Mouse (Mus musculus): Measurements from ENCODE around the gene Padi2. TPM values are rescaled to one million over a fixed set of nuclear protein-coding genes. Genes with fewer than 3 reads are reported as not detected.
A peak's percentile ranks its signal among the peaks of the same experiment; 100 is the strongest.

Padi2 gene
- total and polyA plus RNA-seq, 3 experiments = 0.04 TPM; not detected in 2

DNA sequence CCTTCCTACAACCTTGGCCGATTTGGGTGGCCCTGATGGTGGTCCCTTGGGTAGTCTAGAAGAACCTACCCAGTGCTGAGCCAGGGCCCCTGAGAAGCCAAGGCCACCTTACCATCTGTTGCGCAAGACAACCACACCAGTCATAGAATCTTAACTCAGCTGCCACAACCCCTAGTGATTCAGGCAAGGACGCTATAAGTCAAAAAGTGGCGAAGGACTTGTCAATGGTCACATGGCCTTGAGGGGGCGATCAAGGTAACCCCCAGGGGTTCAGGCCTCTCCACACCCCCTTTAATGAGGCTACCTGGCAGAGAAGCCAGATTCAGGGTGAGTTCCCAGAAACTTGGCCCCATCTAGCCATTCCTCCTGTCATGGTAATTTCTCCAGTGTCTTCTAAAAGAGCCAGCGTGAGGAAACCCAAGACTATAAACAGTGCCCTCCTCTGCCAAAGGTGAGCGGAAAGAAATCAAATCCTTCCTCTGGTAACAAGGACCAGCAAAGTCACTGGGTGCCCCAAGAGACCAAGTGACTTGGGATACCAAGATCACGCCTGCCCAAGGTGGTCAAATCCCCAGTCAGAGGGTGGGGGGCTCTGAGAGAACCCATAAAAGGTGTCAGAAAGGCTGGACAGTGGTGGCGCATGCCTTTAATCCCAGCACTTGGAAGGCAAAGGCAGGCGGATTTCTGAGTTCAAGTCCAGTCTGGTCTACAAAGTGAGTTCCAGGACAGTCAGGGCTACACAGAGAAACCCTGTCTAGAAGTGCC is 53.8 kb downstream of the Padi2 start:
- Histone ChIP-seq H3K4me1 (ENCODE audit: control insufficient read depth in 1 of 2, insufficient read depth in 2 of 2) (peaks cover 14 to 35% of the 10 kb centered on the region in 2 experiments), H3K36me3 (replicated peaks in 1 of 2; ENCODE audit: control insufficient read depth in 1 of 2, insufficient read depth in 1 of 2, low read length in 1 of 2) (peaks cover 0 to 12% of the 10 kb centered on the region in 2 experiments), H3K27me3 (replicated peaks) (peaks cover 39% of the 10 kb centered on the region), H3K9ac (ENCODE audit: insufficient read depth, low read depth) (no peak overlapping the region), H3K4me2 (ENCODE audit: insufficient read depth, low read depth, poor library complexity, severe bottlenecking) (peak overlapping the region; percentile 57; the same call in 1 of the 2 replicates), H3K79me2 (replicated peaks; ENCODE audit: control insufficient read depth, extremely low read depth, insufficient read depth, poor library complexity, severe bottlenecking) (peaks cover 16% of the 10 kb centered on the region), H3K9me3 (replicated peaks; ENCODE audit: low read length) (no peaks in the 10 kb centered on the region), H3K27ac (ENCODE audit: insufficient read depth, low read depth) (no peak overlapping the region), H3K4me3 (replicated peaks in 1 of 3; ENCODE audit: low read depth in 2 of 3, low read length in 2 of 3, poor library complexity in 1 of 3) (no peak overlapping the region)
- dilution Hi-C loops (cut with MboI; ENCODE audit: extremely low pct_ligation_motif_present, extremely low pct_unique_long_range_greater_than_20kb, low sequenced_read_pairs) (no loop called here), in situ Hi-C loops (cut with MboI; ENCODE audit: low pct_ligation_motif_present, low pct_unique_long_range_greater_than_20kb, low sequenced_read_pairs) (loop anchor here (5.0 kb wide), 1 partner anchor 53 kb away; the partner anchor contains the start of gene Padi2)
- no peak for TF ChIP-seq CTCF (conservative IDR thresholded peaks at IDR 0.05 in 1 of 2, IDR thresholded peaks at IDR 0.05 in 1 of 2; ENCODE audit: low read depth in 2 of 2, low read length in 2 of 2)
- no peak for TF ChIP-seq PAX5 (IDR thresholded peaks at IDR 0.05; ENCODE audit: low read length)
- no peak for TF ChIP-seq ZNF384 (IDR thresholded peaks at IDR 0.05; ENCODE audit: low read depth, low read length)
- TF ChIP-seq SIN3A (IDR thresholded peaks at IDR 0.05; ENCODE audit: low read length) = no peak
- no peak for TF ChIP-seq USF1 (IDR thresholded peaks at IDR 0.05; ENCODE audit: low read depth, low read length)
- TF ChIP-seq MAX (IDR thresholded peaks at IDR 0.05; ENCODE audit: low read length) = no peak
- TF ChIP-seq USF2 (conservative IDR thresholded peaks at IDR 0.05; ENCODE audit: low read depth, low read length) = no peak
- TF ChIP-seq IRF4 (IDR thresholded peaks at IDR 0.05; ENCODE audit: low read depth, low read length) = no peak
- no peak for TF ChIP-seq HCFC1 (IDR thresholded peaks at IDR 0.05; ENCODE audit: low read depth, low read length)
- TF ChIP-seq TBP (conservative IDR thresholded peaks at IDR 0.05; ENCODE audit: low read depth, low read length) = no peak
- TF ChIP-seq MEF2A (IDR thresholded peaks at IDR 0.05; ENCODE audit: borderline replicate concordance, low read depth, low read length) = no peak
- no peak for TF ChIP-seq RCOR1 (conservative IDR thresholded peaks at IDR 0.05; ENCODE audit: low read depth, low read length)
- no peak for TF ChIP-seq POLR2A (IDR thresholded peaks at IDR 0.05; ENCODE audit: low read depth, low read length)
- TF ChIP-seq MXI1 (IDR thresholded peaks at IDR 0.05; ENCODE audit: low read depth, low read length) = no peak
- DNase-seq (ENCODE audit: extremely low read depth) = no peak

DNA sequence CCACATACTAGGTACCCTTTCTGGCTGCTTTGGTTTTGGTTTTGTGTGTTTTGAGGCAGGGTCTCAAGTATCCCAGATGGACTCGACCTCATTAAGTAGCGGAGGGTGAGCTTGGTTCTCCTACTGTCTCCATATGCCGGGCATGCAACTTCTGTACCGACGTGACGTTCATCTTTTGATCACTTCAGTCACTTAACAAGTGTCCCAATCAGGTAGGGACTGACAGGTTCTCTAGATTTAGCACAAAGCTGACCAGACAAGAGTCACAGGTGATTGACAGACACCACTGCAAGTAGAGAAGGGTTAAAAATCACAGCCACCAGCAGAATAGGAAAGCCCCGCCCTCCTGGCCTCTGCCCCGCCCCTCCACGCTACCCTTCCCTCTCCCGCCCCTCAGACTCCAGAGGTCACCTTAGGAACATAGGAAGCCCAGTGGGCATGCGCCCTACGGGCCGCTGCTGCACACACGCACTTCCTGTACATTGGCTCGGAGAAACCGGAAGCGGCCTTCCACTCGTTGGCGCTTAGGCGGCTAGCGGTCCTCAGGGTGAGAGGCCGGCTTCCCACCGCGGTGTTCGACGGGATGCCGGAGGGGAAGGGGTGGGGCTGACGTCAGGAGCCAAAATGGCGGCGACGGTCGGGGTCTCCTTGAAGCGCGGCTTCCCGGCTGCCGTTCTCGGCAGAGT is 54.8 kb downstream of the Padi2 start, which contains the start of gene Sdhb:
Gene Sdhb (plus strand): TSS at position 423 of the 686 bp plus-strand sequence.
- Histone ChIP-seq H3K79me2 (replicated peaks; ENCODE audit: control insufficient read depth, extremely low read depth, insufficient read depth, poor library complexity, severe bottlenecking) (peaks cover 16% of the 10 kb centered on the region), H3K27me3 (replicated peaks) (peaks cover 30% of the 10 kb centered on the region), H3K9ac (ENCODE audit: insufficient read depth, low read depth) (peak within 1 kb of the TSS; percentile 94), H3K4me3 (replicated peaks in 1 of 3; ENCODE audit: low read depth in 2 of 3, low read length in 2 of 3, poor library complexity in 1 of 3) (peak within 1 kb of the TSS; percentile 90 to 95 (median 92)), H3K4me2 (ENCODE audit: insufficient read depth, low read depth, poor library complexity, severe bottlenecking) (peak within 1 kb of the TSS; percentile 73), H3K4me1 (ENCODE audit: control insufficient read depth in 1 of 2, insufficient read depth in 2 of 2) (peaks cover 14 to 43% of the 10 kb centered on the region in 2 experiments), H3K27ac (ENCODE audit: insufficient read depth, low read depth) (0 out of 2 replicates have a peak within 1 kb of the TSS, but pooled peaks have one; percentile 24), H3K9me3 (replicated peaks; ENCODE audit: low read length) (no peaks in the 10 kb centered on the region), H3K36me3 (replicated peaks in 1 of 2; ENCODE audit: control insufficient read depth in 1 of 2, insufficient read depth in 1 of 2, low read length in 1 of 2) (peaks cover 0 to 18% of the 10 kb centered on the region in 2 experiments)
- in situ Hi-C loops (cut with MboI; ENCODE audit: low pct_ligation_motif_present, low pct_unique_long_range_greater_than_20kb, low sequenced_read_pairs) = no loop called here
- peak; percentile 99 for DNase-seq (ENCODE audit: extremely low read depth)
- dilution Hi-C loops (cut with MboI; ENCODE audit: extremely low pct_ligation_motif_present, extremely low pct_unique_long_range_greater_than_20kb, low sequenced_read_pairs) = no loop called here
- TF ChIP-seq BHLHE40 (IDR thresholded peaks at IDR 0.05; ENCODE audit: low read depth, low read length) (no peak), SMC3 (IDR thresholded peaks at IDR 0.05; ENCODE audit: low read depth, low read length) (no peak), PAX5 (IDR thresholded peaks at IDR 0.05; ENCODE audit: low read length) (no peak), NRF1 (IDR thresholded peaks at IDR 0.05; ENCODE audit: low read depth, low read length) (peak; percentile 90), USF1 (IDR thresholded peaks at IDR 0.05; ENCODE audit: low read depth, low read length) (no peak), POLR2A (IDR thresholded peaks at IDR 0.05; ENCODE audit: low read depth, low read length) (peak; percentile 78), MXI1 (IDR thresholded peaks at IDR 0.05; ENCODE audit: low read depth, low read length) (no peak; the same call in 1 of the 2 replicates), KAT2A (IDR thresholded peaks at IDR 0.05; ENCODE audit: insufficient replicate concordance, low read length) (peak; percentile 75; the same call in 1 of the 2 replicates), TBP (conservative IDR thresholded peaks at IDR 0.05; ENCODE audit: low read depth, low read length) (no peak), MEF2A (IDR thresholded peaks at IDR 0.05; ENCODE audit: borderline replicate concordance, low read depth, low read length) (0 out of 2 replicates have a peak, but pooled peaks have one; percentile 35), EP300 (IDR thresholded peaks at IDR 0.05; ENCODE audit: low read length) (no peak), MAFK (IDR thresholded peaks at IDR 0.05; ENCODE audit: insufficient replicate concordance, low read length) (no peak), JUN (IDR thresholded peaks at IDR 0.05; ENCODE audit: insufficient read depth, low read depth, low read length) (no peak), MYC (IDR thresholded peaks at IDR 0.05; ENCODE audit: low read depth, low read length) (no peak), GABPA (IDR thresholded peaks at IDR 0.05; ENCODE audit: insufficient replicate concordance, low read depth, low read length) (peak; percentile 53; the same call in 1 of the 2 replicates), ZNF384 (IDR thresholded peaks at IDR 0.05; ENCODE audit: low read depth, low read length) (no peak), UBTF (IDR thresholded peaks at IDR 0.05; ENCODE audit: low read depth, low read length) (no peak), MAZ (IDR thresholded peaks at IDR 0.05; ENCODE audit: low read depth, low read length) (peak; percentile 79; the same call in 1 of the 2 replicates), ZC3H11A (IDR thresholded peaks at IDR 0.05; ENCODE audit: low read depth, low read length) (no peak), RAD21 (IDR thresholded peaks at IDR 0.05; ENCODE audit: low read depth, low read length) (no peak), JUND (conservative IDR thresholded peaks at IDR 0.05; ENCODE audit: low read depth, low read length) (no peak), NELFE (IDR thresholded peaks at IDR 0.05; ENCODE audit: low read depth, low read length) (peak; percentile 74)

All from CH12.LX (cell line).